Mouse (Mus musculus) inflammation-experienced regulatory T-cells, adult 6 months (primary cell): Measurements from ENCODE around the gene Zfp638. TPM values are rescaled to one million over a fixed set of nuclear protein-coding genes. Genes with fewer than 3 reads are reported as not detected.
"Not testable (repeated sequence)": the region's sequence is repeated elsewhere in the genome, so short reads cannot be mapped to it uniquely, and the experiment has no call there.

Source experiments
- ATAC-seq: one replicate; pipeline ENCODE4 v1.8.0; 2017
- polyA plus RNA-seq, 3 experiments: library from polyadenylated mRNA; unstranded; fragments of 100-300 nt; shearing (Covaris generic); gene quantifications; one replicate each; pipeline ENCODE4 v1.2.1; 2017

The Zfp638 gene
- polyA plus RNA-seq, result 100 to 1,000 TPM in 2 of 3 experiments, 10 to 100 TPM in 1; 90.8 to 175 (median 132) TPM

- ATAC-seq, result peak; percentile 86
Measured at GRCm38 (mm10) chr6:83866954-83867597, at the start of gene Zfp638. Gene Zfp638, plus strand, starts transcription at chr6:83867109.

GRCm38 (mm10) chr6:83818996-83819395 is 47.9 kb upstream of the Zfp638 start:
- no peak for ATAC-seq

GRCm38 (mm10) chr6:83820727-83821515 is 46.0 kb upstream of the Zfp638 start:
- ATAC-seq, result no peak

- no peak for ATAC-seq
Measured at GRCm38 (mm10) chr6:83821856-83822255, 45.1 kb upstream of the Zfp638 start.

GRCm38 (mm10) chr6:83830941-83831605 is 35.8 kb upstream of the Zfp638 start:
- peak; percentile 55 for ATAC-seq

- ATAC-seq, result peak; percentile 96
Measured at GRCm38 (mm10) chr6:83831606-83832123, 35.2 kb upstream of the Zfp638 start, which contains the start of gene Paip2b. Gene Paip2b, minus strand, starts transcription at chr6:83831741.

DNA sequence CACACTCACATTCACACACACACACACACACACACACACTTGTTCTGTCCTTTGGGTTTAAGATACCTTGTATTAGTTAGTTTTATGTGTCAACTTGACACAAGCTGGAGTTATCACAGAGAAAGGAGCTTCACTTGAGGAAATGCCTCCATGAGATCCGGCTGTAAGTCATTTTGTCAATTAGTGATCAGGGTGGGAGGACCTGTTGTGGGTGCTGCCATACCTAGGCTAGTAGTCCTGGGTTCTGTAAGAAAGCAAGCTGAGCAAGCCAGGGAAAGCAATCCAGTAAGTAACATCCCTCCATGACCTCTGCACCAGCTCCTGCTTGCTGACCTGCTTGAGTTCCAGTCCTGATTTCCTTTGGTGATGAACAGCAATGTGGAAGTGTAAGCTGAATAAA is 34.5 kb upstream of the Zfp638 start:
- not testable (repeated sequence) for ATAC-seq

DNA sequence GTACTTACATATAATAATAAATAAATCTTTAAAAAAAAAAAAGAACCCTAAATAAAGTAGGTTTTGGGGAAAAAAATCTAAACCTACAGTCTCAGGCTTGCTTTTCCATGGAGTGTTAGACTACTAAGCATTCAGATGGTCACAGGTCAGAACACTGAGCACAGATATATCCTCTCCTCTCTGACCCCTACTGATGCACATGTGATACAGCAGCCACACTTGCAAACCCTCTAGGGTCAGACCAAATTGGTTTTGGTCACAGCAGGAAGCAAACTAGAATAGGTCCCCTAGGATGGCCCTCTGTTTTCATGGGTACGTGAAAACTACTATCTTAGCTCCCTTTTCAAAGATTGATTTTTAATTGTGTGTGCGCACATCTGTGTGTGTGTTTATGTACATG is 30.1 kb upstream of the Zfp638 start:
- ATAC-seq, result no peak

GRCm38 (mm10) chr6:83838046-83838445 is 28.9 kb upstream of the Zfp638 start:
- no peak for ATAC-seq

GRCm38 (mm10) chr6:83840086-83840485 is 26.8 kb upstream of the Zfp638 start:
- ATAC-seq, result no peak

DNA sequence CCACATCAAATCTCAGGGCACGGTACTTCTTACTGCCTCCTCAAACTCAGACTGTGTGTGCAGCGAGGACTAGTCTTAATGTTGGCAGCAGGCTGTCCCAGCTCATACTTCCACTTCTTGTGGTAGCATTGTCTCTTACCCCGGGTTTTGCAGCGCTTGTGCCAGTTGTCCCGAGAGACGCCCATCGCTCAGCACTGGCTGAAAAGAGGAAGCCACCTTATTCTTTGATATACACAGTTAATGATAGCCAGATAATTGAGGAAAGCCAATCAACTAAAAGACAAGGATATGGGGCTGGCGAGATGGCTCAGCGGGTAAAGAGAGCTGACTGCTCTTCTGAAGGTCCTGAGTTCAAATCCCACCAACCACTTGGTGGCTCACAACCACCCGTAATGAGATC is 22.0 kb upstream of the Zfp638 start:
- no peak for ATAC-seq

GRCm38 (mm10) chr6:83846141-83846540 is 20.8 kb upstream of the Zfp638 start:
- ATAC-seq, result no peak

- ATAC-seq, result no peak
Measured at GRCm38 (mm10) chr6:83849446-83849845, 17.5 kb upstream of the Zfp638 start.

DNA sequence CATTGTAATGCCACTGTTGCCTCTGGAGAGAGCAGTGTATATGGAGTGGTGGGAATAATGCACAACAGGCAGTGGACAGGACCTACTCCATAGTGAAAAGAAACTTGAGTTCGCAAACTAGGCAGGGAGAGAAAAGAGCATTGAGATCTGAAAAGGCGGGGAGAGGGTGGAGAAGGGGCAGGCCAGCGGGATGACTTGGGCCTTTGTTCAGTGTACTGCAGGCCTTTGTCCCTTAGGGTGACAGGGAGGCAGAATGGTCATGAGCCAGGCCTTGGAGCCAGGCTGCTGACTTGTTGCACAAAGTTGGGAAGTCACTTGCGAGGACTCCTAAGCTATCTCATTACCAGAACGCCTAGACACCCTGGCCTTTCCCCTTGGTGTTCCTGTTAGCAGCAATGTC is 9.4 kb upstream of the Zfp638 start:
- no peak for ATAC-seq

DNA sequence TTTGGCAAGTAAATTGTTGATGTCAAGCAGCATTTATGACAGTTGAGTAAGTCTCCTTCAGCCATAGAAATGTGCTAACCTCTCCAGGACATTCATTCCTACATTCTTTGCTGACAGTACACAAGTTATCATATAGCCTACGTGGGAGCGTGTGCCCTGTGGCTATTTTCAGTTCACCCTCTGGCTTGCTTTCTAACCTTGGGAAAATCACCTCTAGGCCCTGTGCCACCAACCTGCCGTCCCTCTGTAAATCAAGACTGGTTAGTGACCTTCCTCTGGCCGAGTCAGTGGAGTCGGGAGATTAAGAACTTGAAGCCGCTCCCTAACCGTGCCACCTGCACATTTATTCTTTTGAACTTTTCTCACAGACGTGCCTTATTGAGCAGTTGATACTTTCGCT is 6.9 kb upstream of the Zfp638 start:
- ATAC-seq, result no peak

DNA sequence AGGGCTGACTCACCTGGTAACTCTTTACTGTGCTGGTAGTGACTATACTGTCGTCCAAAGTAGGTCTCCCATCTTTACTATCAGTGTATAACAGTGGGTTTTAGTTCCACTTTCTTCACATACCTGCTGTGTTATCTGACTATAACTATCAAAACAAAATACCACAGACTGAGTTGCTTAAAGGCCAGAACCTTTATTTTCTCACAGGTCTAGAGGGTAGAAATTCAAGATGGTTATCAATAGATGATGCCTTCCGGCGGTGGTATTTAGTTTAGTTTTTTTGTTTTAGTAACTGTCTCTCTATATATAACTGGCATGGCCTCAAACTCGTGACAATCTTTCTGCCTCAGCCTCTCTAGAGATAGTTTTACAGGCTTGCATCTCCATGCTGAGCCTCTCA is 3.4 kb upstream of the Zfp638 start:
- ATAC-seq, result peak; percentile 46

DNA sequence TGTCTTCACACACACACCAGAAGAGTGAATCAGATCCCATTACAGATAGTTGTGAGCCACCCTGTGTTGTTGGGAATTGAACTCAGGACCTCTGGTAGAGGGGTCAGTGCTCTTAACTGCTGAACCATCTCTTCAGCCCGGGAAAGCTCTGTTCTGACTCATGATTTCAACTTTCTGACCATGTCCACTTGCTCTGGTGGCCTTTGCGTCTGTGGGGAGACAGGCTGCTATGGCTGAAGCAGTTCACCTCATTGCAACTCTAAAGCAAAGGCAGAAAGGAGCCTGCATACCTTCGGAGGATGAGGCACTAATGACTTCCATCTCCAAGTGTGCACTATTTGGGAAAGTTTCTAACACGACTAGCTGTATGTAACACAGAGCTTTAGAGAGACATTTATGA is 486 bp upstream of the Zfp638 start:
- no peak for ATAC-seq

GRCm38 (mm10) chr6:83867598-83868585 is 983 bp downstream of the Zfp638 start:
- no peak for ATAC-seq

DNA sequence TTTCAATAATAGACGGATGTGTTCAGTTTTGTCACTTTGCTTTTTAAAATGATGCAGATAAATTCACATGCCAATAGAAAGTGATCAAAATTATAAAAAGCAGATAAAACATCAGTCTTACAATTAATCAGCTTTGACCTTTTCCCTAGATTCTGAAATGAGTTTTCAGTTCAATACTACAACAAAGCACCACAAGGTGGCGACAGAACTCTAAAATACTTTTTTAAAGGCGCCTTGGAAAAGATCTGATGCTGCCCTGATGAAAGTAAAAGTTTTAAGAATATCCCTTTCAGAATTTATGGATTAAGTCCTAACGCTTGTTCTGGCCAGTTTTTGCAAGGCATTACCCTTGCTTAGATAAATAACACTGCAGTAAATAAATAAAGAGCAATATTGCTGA is 12.9 kb downstream of the Zfp638 start:
- ATAC-seq, result peak; percentile 41

DNA sequence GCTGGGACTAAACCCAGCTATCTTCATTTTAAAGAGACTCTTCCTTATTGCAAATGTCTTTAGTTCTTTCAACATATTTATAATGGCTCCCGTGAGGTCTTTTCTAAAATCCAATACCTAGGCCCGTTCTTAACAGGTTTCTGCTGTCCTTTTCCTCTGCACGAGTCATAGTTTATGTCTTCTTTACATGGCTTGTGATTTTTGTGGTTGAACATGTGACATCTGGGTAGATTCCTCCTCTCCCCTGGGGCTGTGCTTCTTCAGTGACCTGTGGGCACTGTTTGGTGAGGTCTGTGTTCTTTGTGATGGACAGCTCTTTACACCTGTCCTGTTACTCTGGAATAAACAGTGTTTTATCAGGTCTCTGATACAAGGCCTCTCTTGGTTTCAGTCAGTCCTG is 19.9 kb downstream of the Zfp638 start:
- no peak for ATAC-seq

DNA sequence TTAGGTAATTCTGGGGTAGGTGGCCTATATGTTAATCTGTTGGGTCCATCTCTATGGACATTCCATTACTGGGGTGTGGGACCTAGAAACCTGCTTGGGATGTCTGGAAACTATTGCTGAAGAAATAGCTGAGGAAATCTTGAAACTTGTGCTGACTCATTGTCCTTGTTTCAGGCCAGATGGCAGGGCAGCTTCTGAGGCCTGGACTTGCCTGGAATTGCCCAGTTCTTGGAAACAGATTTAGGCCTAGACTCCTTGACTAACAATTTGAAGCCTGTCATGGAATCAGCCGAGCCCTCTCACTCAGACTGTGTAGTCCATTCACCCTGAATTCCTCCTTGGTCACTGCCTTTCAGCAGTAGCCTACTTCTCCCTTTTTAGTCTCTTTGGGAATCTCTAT is 21.9 kb downstream of the Zfp638 start:
- no peak for ATAC-seq
